Mouse (Mus musculus) heart, embryonic 13.5 days (tissue): ENCODE data around the gene B4galt3. TPM values are rescaled to one million over a fixed set of nuclear protein-coding genes. Genes with fewer than 3 reads are reported as not detected.

Source experiments
- ATAC-seq: fragments of 200-750 bp; cut with Nextera tagmentation; 2 replicates; pipeline ENCODE4 v1.8.0; 2017; ENCODE audit warnings: moderate TSS enrichment; ENCODE audit not compliant: insufficient number of reproducible peaks, low FRiP score, low TSS enrichment; ENCODE audit errors: extremely low read depth
- H3K27ac ChIP-seq: fragments of 300-500 bp; sonication (generic); replicated peaks from 2 replicates; pipeline ENCODE4 v1.5.1; 2015; ENCODE audit warnings: moderate library complexity, mild to moderate bottlenecking, inconsistent platforms
- H3K27me3 ChIP-seq: fragments of 300-500 bp; sonication (generic); replicated peaks from 2 replicates; pipeline ENCODE4 v1.6.1; 2015; ENCODE audit warnings: mild to moderate bottlenecking, inconsistent platforms
- H3K36me3 ChIP-seq: fragments of 300-500 bp; sonication (generic); 2 replicates; pipeline ENCODE4 v1.6.1; 2015; ENCODE audit warnings: mild to moderate bottlenecking, inconsistent platforms
- H3K4me1 ChIP-seq: fragments of 300-500 bp; sonication (generic); 2 replicates; pipeline ENCODE4 v1.6.1; 2015; ENCODE audit warnings: inconsistent platforms
- H3K4me2 ChIP-seq: fragments of 300-500 bp; sonication (generic); 2 replicates; pipeline ENCODE4 v1.6.1; 2015; ENCODE audit warnings: inconsistent platforms, mild to moderate bottlenecking, moderate library complexity
- H3K4me3 ChIP-seq: fragments of 300-500 bp; sonication (generic); 2 replicates; pipeline ENCODE4 v1.5.1; 2015; ENCODE audit warnings: moderate library complexity, mild to moderate bottlenecking, inconsistent platforms
- H3K9ac ChIP-seq: fragments of 300-500 bp; sonication (generic); 2 replicates; pipeline ENCODE4 v1.6.1; 2015; ENCODE audit warnings: inconsistent platforms, mild to moderate bottlenecking, moderate library complexity
- H3K9me3 ChIP-seq: fragments of 300-500 bp; sonication (generic); 2 replicates; pipeline ENCODE4 v1.6.1; 2016; ENCODE audit warnings: inconsistent platforms
- whole genome bisulfite sequencing: fragments of 180-500 bp; shearing (Covaris S2); methylation state at CpG from one replicate; pipeline ENCODE4 v1.1.7; 2015; ENCODE audit warnings: mixed read lengths; 5-methylcytosine and 5-hydroxymethylcytosine counted together
- polyA plus RNA-seq: library from polyadenylated mRNA; unstranded; fragments of >200 nt; fragmentation: Nextera tagmentation; extraction: Ambion mirVana; gene quantifications from 2 replicates; pipeline ENCODE4 v1.2.1, GENCODE M21; 2015

Gene B4galt3
- polyA plus RNA-seq, 1 experiment from 2014 or later, result 54.6 TPM

GRCm38 (mm10) chr1:171268341-171268740 lies 1.8 kb upstream of the B4galt3 start:
- no peak overlapping the region for H3K4me2 ChIP-seq
- no peak overlapping the region for H3K4me3 ChIP-seq
- WGBS, result 68% methylated on average over 1 of the region's 1 CpGs
- ATAC-seq, result no peak
- no peak overlapping the region for H3K9ac ChIP-seq
- H3K9me3 ChIP-seq, result no peaks in the 10 kb centered on the region
- no peaks in the 10 kb centered on the region for H3K27me3 ChIP-seq
- H3K36me3 ChIP-seq, result peaks cover 17% of the 10 kb centered on the region
- no peak overlapping the region for H3K27ac ChIP-seq
- H3K4me1 ChIP-seq, result peaks cover 27% of the 10 kb centered on the region

GRCm38 (mm10) chr1:171270573-171270900 lies 409 bp downstream of the B4galt3 start:
- peak overlapping the region; percentile 89 for H3K4me3 ChIP-seq
- H3K36me3 ChIP-seq, result peaks cover 39% of the 10 kb centered on the region

GRCm38 (mm10) chr1:171271196-171271595 lies 1.1 kb downstream of the B4galt3 start:
- H3K4me2 ChIP-seq, result peak overlapping the region; percentile 92
- peaks cover 46% of the 10 kb centered on the region for H3K36me3 ChIP-seq
- no peak for ATAC-seq
- H3K4me3 ChIP-seq, result peak overlapping the region; percentile 89
- H3K9ac ChIP-seq, result peak overlapping the region; percentile 92
- 31% methylated on average over 9 of the region's 9 CpGs for WGBS
- no peaks in the 10 kb centered on the region for H3K9me3 ChIP-seq
- peaks cover 21% of the 10 kb centered on the region for H3K4me1 ChIP-seq
- H3K27me3 ChIP-seq, result no peaks in the 10 kb centered on the region
- H3K27ac ChIP-seq, result peak overlapping the region; percentile 72; the same call in 1 of the 2 replicates

More at GRCm38 (mm10) chr1:171270573-171270900, 409 bp downstream of the B4galt3 start:
- Histone ChIP-seq H3K4me1 (peaks cover 21% of the 10 kb centered on the region), H3K4me2 (peak overlapping the region; percentile 92), H3K27ac (peak overlapping the region; percentile 72), H3K9me3 (no peaks in the 10 kb centered on the region), H3K27me3 (no peaks in the 10 kb centered on the region), H3K9ac (peak overlapping the region; percentile 92)
- peak; percentile 69 for ATAC-seq
- WGBS, result under 1% methylated on average over 19 of the region's 19 CpGs

- no peaks in the 10 kb centered on the region for H3K9me3 ChIP-seq
- H3K27ac ChIP-seq, result no peak overlapping the region
- peaks cover 50% of the 10 kb centered on the region for H3K36me3 ChIP-seq
- peak overlapping the region; percentile 92 for H3K4me2 ChIP-seq
- no peak for ATAC-seq
- peak overlapping the region; percentile 89 for H3K4me3 ChIP-seq
- WGBS, result 66% methylated on average over 10 of the region's 10 CpGs
- no peaks in the 10 kb centered on the region for H3K27me3 ChIP-seq
- H3K4me1 ChIP-seq, result peaks cover 21% of the 10 kb centered on the region
- H3K9ac ChIP-seq, result 0 out of 2 replicates have a peak overlapping the region, but pooled peaks have one; percentile 42
Observed at GRCm38 (mm10) chr1:171271622-171272021, 1.5 kb downstream of the B4galt3 start.

GRCm38 (mm10) chr1:171272086-171272485 lies 2.0 kb downstream of the B4galt3 start:
- ATAC-seq, result no peak
- peak overlapping the region; percentile 89 for H3K4me3 ChIP-seq
- WGBS, result 80% methylated on average over 3 of the region's 3 CpGs
- H3K36me3 ChIP-seq, result peaks cover 55% of the 10 kb centered on the region
- peak overlapping the region; percentile 92 for H3K4me2 ChIP-seq
- H3K27ac ChIP-seq, result no peak overlapping the region
- no peaks in the 10 kb centered on the region for H3K9me3 ChIP-seq
- H3K9ac ChIP-seq, result 0 out of 2 replicates have a peak overlapping the region, but pooled peaks have one; percentile 20
- H3K27me3 ChIP-seq, result no peaks in the 10 kb centered on the region
- H3K4me1 ChIP-seq, result peaks cover 21% of the 10 kb centered on the region

- peaks cover 22% of the 10 kb centered on the region for H3K4me1 ChIP-seq
- no peak overlapping the region for H3K4me2 ChIP-seq
- H3K9ac ChIP-seq, result no peak overlapping the region
- H3K27ac ChIP-seq, result no peak overlapping the region
- no peaks in the 10 kb centered on the region for H3K27me3 ChIP-seq
- no peak overlapping the region for H3K4me3 ChIP-seq
- ATAC-seq, result no peak
- no peaks in the 10 kb centered on the region for H3K9me3 ChIP-seq
- H3K36me3 ChIP-seq, result peaks cover 76% of the 10 kb centered on the region
- 88% methylated on average over 12 of the region's 12 CpGs for WGBS
Observed at GRCm38 (mm10) chr1:171274171-171274570, 4.0 kb downstream of the B4galt3 start.

- no peak overlapping the region for H3K27ac ChIP-seq
- no peak for ATAC-seq
- H3K9me3 ChIP-seq, result no peaks in the 10 kb centered on the region
- no peak overlapping the region for H3K9ac ChIP-seq
- peaks cover 79% of the 10 kb centered on the region for H3K36me3 ChIP-seq
- H3K4me1 ChIP-seq, result peaks cover 27% of the 10 kb centered on the region
- no peak overlapping the region for H3K4me3 ChIP-seq
- H3K4me2 ChIP-seq, result no peak overlapping the region
- H3K27me3 ChIP-seq, result no peaks in the 10 kb centered on the region
- 87% methylated on average over 11 of the region's 11 CpGs for WGBS
Observed at GRCm38 (mm10) chr1:171275144-171275734, 5.1 kb downstream of the B4galt3 start.

- no peaks in the 10 kb centered on the region for H3K27me3 ChIP-seq
- no peak overlapping the region for H3K9ac ChIP-seq
- H3K4me2 ChIP-seq, result no peak overlapping the region
- no peaks in the 10 kb centered on the region for H3K9me3 ChIP-seq
- peaks cover 79% of the 10 kb centered on the region for H3K36me3 ChIP-seq
- WGBS, result 90% methylated on average over 14 of the region's 14 CpGs
- H3K27ac ChIP-seq, result no peak overlapping the region
- H3K4me1 ChIP-seq, result peaks cover 25% of the 10 kb centered on the region
- no peak overlapping the region for H3K4me3 ChIP-seq
- no peak for ATAC-seq
Observed at GRCm38 (mm10) chr1:171276110-171276748, 6.1 kb downstream of the B4galt3 start.

GRCm38 (mm10) chr1:171277736-171278135 lies 7.6 kb downstream of the B4galt3 start:
- H3K4me1 ChIP-seq, result peaks cover 28% of the 10 kb centered on the region
- H3K9me3 ChIP-seq, result no peaks in the 10 kb centered on the region
- WGBS, result 90% methylated on average over 10 of the region's 10 CpGs
- no peak for ATAC-seq
- H3K36me3 ChIP-seq, result peaks cover 76% of the 10 kb centered on the region
- H3K4me3 ChIP-seq, result no peak overlapping the region
- no peaks in the 10 kb centered on the region for H3K27me3 ChIP-seq
- H3K9ac ChIP-seq, result no peak overlapping the region
- H3K27ac ChIP-seq, result no peak overlapping the region
- H3K4me2 ChIP-seq, result peak overlapping the region; percentile 83; the same call in 1 of the 2 replicates

GRCm38 (mm10) chr1:171278436-171278835 lies 8.3 kb downstream of the B4galt3 start:
- no peak for ATAC-seq
- peak overlapping the region; percentile 83; the same call in 1 of the 2 replicates for H3K4me2 ChIP-seq
- peaks cover 76% of the 10 kb centered on the region for H3K36me3 ChIP-seq
- peaks cover 28% of the 10 kb centered on the region for H3K4me1 ChIP-seq
- no peak overlapping the region for H3K9ac ChIP-seq
- peak overlapping the region; percentile 3; the same call in 1 of the 2 replicates for H3K4me3 ChIP-seq
- H3K27me3 ChIP-seq, result no peaks in the 10 kb centered on the region
- H3K27ac ChIP-seq, result no peak overlapping the region
- WGBS, result 90% methylated on average over 8 of the region's 8 CpGs
- H3K9me3 ChIP-seq, result no peaks in the 10 kb centered on the region

GRCm38 (mm10) chr1:171279012-171279705 lies 9.0 kb downstream of the B4galt3 start:
- ATAC-seq, result no peak
- Histone ChIP-seq H3K36me3 (peaks cover 76% of the 10 kb centered on the region), H3K27ac (no peak overlapping the region), H3K9me3 (no peaks in the 10 kb centered on the region), H3K27me3 (no peaks in the 10 kb centered on the region), H3K4me2 (peak overlapping the region; percentile 83), H3K9ac (peak overlapping the region; percentile 92), H3K4me3 (peak overlapping the region; percentile 70), H3K4me1 (peaks cover 28% of the 10 kb centered on the region)
- 79% methylated on average over 14 of the region's 14 CpGs for WGBS
